Mouse (Mus musculus): ENCODE results near the gene Rgs3. TPM values are rescaled to one million over a fixed set of nuclear protein-coding genes. Genes with fewer than 3 reads are reported as not detected.

Gene Rgs3
- polyA plus RNA-seq (2016; fragmentation: Nextera tagmentation; extraction: Ambion mirVana): 29.8 and 36.3 TPM in 2 replicates

DNA sequence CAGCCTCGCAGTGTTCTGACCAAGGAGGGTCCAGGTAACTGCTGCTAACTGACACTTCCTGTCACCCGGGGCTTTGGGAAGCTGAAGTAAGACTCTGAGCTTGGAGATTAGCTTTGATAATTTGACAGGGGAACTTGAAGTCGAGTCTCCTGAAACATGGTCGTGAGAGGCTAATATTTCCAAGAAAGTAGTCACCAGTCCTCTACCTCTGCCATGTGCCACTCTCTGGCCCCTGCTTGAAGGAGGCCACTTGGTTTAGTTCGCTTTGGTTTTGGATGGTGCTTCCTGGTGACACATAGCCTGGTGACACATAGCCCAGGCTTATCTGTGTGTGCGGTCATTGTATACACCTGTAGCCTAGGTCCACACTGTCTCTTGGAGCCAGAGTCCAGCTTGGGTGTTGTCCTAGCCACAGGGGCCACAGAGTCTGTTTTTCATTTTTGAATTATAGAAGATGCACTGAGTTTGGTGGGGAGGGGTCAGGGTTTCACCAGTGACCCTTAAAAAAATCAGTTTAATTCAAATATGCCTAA, at the start of gene Rgs3:
Gene Rgs3, plus strand, starts transcription at position 51 of the 533 bp plus-strand sequence.
- Histone ChIP-seq H3K27ac (no peak within 1 kb of the TSS), H3K4me1 (peaks cover 8% of the 10 kb centered on the region), H3K4me3 (no peak within 1 kb of the TSS), H3K27me3 (ENCODE audit: poor library complexity, severe bottlenecking) (no peaks in the 10 kb centered on the region; the same call in 1 of the 2 replicates), H3K9me3 (no peaks in the 10 kb centered on the region), H3K36me3 (replicated peaks) (no peaks in the 10 kb centered on the region)
- DNase-seq (ENCODE audit: extremely low spot score, low spot score): no peak
- WGBS: 66% methylated on average over 6 of the region's 6 CpGs

GRCm38 (mm10) chr4:62509946-62510345, 49.7 kb upstream of the Rgs3 start:
- H3K27me3 ChIP-seq (ENCODE audit: poor library complexity, severe bottlenecking): no peaks in the 10 kb centered on the region
- peaks cover 4% of the 10 kb centered on the region; the same call in 1 of the 2 replicates for H3K4me1 ChIP-seq
- H3K9me3 ChIP-seq: no peaks in the 10 kb centered on the region
- no peak overlapping the region for H3K27ac ChIP-seq
- no peak overlapping the region for H3K4me3 ChIP-seq
- H3K36me3 ChIP-seq (replicated peaks): peaks cover 72% of the 10 kb centered on the region
- 93% methylated on average over 11 of the region's 11 CpGs for WGBS
- DNase-seq (ENCODE audit: extremely low spot score, low spot score): no peak

DNA sequence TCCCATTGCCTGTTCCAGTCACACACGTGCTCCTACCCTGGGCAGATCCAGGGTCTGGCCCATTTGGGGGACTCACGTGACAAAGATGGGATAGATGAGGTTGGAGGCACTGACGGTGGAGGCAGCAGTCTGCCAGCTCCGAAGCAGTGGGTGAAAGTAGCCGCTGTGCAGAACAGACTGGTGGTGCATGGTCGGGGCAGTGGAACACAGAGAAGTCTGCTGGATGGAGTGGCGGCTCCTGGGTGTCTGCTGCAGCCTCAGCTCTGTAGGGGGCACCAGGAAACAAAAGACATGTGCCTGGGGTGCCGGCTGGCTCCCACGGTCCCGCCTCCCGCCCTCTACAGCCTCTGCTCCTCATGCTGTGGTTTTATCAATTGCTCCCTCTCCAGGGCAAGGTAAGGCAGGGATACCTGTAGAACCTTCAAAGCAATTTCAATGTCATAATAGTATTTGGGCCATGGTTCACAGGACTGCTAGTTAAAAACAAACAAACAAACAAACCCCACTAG, 45.6 kb upstream of the Rgs3 start:
- no peak for DNase-seq (ENCODE audit: extremely low spot score, low spot score)
- 58% methylated on average over 11 of the region's 11 CpGs for WGBS
- Histone ChIP-seq H3K4me3 (no peak overlapping the region), H3K9me3 (no peaks in the 10 kb centered on the region), H3K27me3 (ENCODE audit: poor library complexity, severe bottlenecking) (no peaks in the 10 kb centered on the region), H3K36me3 (replicated peaks) (peaks cover 52% of the 10 kb centered on the region), H3K27ac (no peak overlapping the region), H3K4me1 (peaks cover 39% of the 10 kb centered on the region)

DNA sequence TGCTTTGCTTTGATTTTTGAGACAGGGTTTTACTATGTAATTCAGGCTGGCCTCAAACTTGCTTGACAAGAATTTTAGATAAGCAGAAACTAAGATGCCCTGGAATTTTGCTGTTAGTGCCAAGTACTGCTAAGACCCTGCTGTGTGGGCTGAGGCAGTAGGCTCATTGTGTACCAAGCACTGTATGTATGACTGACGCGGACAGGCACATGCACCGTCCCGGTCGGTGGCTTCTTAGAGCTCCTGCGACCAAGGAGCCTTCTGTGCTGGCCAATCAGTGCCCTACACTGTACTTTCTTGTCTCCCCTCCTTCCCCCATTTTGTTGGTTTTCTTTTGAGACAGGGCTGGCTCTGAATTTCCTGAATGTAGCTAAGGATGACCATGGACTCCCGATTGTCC, 44.7 kb upstream of the Rgs3 start:
- 93% methylated on average over 7 of the region's 7 CpGs for WGBS
- H3K4me3 ChIP-seq: peak overlapping the region; percentile 34; the same call in 1 of the 2 replicates
- H3K27me3 ChIP-seq (ENCODE audit: poor library complexity, severe bottlenecking): no peaks in the 10 kb centered on the region
- H3K4me1 ChIP-seq: peaks cover 46% of the 10 kb centered on the region
- no peaks in the 10 kb centered on the region for H3K9me3 ChIP-seq
- peak overlapping the region; percentile 72; the same call in 1 of the 2 replicates for H3K27ac ChIP-seq
- DNase-seq (ENCODE audit: extremely low spot score, low spot score): no peak
- H3K36me3 ChIP-seq (replicated peaks): peaks cover 42% of the 10 kb centered on the region

- peaks cover 51% of the 10 kb centered on the region for H3K4me1 ChIP-seq
- peak overlapping the region; percentile 34; the same call in 1 of the 2 replicates for H3K4me3 ChIP-seq
- no peaks in the 10 kb centered on the region for H3K27me3 ChIP-seq (ENCODE audit: poor library complexity, severe bottlenecking)
- DNase-seq (ENCODE audit: extremely low spot score, low spot score): no peak
- no peaks in the 10 kb centered on the region for H3K9me3 ChIP-seq
- H3K27ac ChIP-seq: peak overlapping the region; percentile 72
- peaks cover 38% of the 10 kb centered on the region for H3K36me3 ChIP-seq (replicated peaks)
- WGBS: 86% methylated on average over 3 of the region's 3 CpGs
These were observed 44.2 kb upstream of the Rgs3 start for GRCm38 (mm10) chr4:62515490-62515889.

GRCm38 (mm10) chr4:62516079-62516478, 43.6 kb upstream of the Rgs3 start:
- Histone ChIP-seq H3K9me3 (no peaks in the 10 kb centered on the region), H3K27me3 (ENCODE audit: poor library complexity, severe bottlenecking) (no peaks in the 10 kb centered on the region), H3K4me1 (peaks cover 56% of the 10 kb centered on the region), H3K27ac (peak overlapping the region; percentile 72), H3K4me3 (peak overlapping the region; percentile 34; the same call in 1 of the 2 replicates), H3K36me3 (replicated peaks) (peaks cover 32% of the 10 kb centered on the region)
- DNase-seq (ENCODE audit: extremely low spot score, low spot score): no peak
- WGBS: 44% methylated on average over 2 of the region's 2 CpGs

DNA sequence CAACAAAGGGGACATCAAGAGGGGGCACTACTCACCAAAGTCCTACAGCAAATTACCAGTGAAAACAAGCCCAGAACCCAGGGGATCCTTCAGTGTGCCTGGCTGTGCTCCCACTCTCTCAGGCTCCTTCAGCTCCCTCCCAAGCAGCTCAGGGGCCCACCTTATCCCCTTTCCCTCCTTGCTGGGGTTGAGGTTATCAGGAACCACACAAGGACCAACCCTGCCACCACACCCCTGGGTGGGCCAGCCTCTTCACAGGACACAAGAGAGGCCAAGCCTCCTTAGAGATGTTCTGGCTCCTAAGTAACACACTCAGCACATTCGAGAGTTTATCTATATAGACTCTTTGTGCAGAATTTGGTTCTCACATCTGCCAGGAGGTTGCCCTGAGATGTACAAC, 43.1 kb upstream of the Rgs3 start:
- Histone ChIP-seq H3K27me3 (ENCODE audit: poor library complexity, severe bottlenecking) (no peaks in the 10 kb centered on the region), H3K36me3 (replicated peaks) (peaks cover 28% of the 10 kb centered on the region), H3K9me3 (no peaks in the 10 kb centered on the region), H3K4me3 (peak overlapping the region; percentile 34; the same call in 1 of the 2 replicates), H3K4me1 (peaks cover 56% of the 10 kb centered on the region), H3K27ac (peak overlapping the region; percentile 72; the same call in 1 of the 2 replicates)
- no peak for DNase-seq (ENCODE audit: extremely low spot score, low spot score)
- WGBS: 75% methylated on average over 1 of the region's 1 CpGs

GRCm38 (mm10) chr4:62517046-62517445, 42.6 kb upstream of the Rgs3 start:
- DNase-seq (ENCODE audit: extremely low spot score, low spot score): no peak
- Histone ChIP-seq H3K9me3 (no peaks in the 10 kb centered on the region), H3K4me1 (peaks cover 56% of the 10 kb centered on the region), H3K27ac (peak overlapping the region; percentile 72; the same call in 1 of the 2 replicates), H3K27me3 (ENCODE audit: poor library complexity, severe bottlenecking) (no peaks in the 10 kb centered on the region), H3K36me3 (replicated peaks) (peaks cover 27% of the 10 kb centered on the region), H3K4me3 (no peak overlapping the region)
- WGBS: 93% methylated on average over 8 of the region's 8 CpGs

DNA sequence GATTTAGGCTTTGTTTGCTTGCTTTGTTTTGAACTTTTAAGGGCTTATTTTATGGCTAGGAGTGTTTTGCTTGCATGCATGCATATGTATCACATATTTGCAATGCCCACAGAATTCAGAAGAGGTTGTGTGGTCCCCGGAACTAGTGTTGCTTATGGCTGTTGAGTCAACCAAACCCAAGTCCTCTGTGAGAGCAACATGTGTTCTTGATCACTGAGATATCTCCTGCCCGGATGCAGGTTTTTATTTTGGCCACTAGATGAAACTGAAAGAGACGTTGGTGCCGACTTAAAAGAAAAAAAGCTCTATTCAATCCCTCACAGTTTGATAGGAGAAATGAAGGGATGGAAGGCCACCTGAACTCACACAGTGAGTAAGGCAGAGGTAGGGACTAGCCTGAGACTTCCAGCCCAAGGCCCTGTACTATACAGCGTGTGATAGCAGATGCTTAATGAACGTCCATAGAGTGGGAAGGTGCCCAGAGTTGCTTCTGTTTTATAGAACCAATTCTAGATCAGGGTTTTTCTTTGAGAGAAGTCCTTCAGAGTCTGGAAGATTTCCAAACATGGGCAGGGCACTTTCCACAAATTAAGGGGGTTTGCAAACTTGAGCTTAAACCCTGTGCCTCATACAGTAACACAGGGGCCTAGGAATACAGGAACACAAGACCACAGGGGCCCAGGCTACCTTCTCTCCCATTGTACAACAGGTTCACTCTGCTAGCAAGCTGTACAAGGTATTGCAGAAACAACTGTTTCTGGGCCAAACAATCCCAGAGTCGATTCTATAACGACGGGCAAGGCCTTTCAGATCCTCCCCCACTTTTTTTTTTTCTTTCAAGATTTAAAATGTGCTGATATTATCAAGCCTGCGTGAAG, 41.9 kb upstream of the Rgs3 start:
- DNase-seq (ENCODE audit: extremely low spot score, low spot score): no peak
- Histone ChIP-seq H3K4me1 (peaks cover 56% of the 10 kb centered on the region), H3K9me3 (no peaks in the 10 kb centered on the region), H3K36me3 (replicated peaks) (peaks cover 27% of the 10 kb centered on the region), H3K4me3 (peak overlapping the region; percentile 62), H3K27ac (0 out of 2 replicates have a peak overlapping the region, but pooled peaks have one; percentile 90), H3K27me3 (ENCODE audit: poor library complexity, severe bottlenecking) (no peaks in the 10 kb centered on the region)
- WGBS: 82% methylated on average over 10 of the region's 10 CpGs

DNA sequence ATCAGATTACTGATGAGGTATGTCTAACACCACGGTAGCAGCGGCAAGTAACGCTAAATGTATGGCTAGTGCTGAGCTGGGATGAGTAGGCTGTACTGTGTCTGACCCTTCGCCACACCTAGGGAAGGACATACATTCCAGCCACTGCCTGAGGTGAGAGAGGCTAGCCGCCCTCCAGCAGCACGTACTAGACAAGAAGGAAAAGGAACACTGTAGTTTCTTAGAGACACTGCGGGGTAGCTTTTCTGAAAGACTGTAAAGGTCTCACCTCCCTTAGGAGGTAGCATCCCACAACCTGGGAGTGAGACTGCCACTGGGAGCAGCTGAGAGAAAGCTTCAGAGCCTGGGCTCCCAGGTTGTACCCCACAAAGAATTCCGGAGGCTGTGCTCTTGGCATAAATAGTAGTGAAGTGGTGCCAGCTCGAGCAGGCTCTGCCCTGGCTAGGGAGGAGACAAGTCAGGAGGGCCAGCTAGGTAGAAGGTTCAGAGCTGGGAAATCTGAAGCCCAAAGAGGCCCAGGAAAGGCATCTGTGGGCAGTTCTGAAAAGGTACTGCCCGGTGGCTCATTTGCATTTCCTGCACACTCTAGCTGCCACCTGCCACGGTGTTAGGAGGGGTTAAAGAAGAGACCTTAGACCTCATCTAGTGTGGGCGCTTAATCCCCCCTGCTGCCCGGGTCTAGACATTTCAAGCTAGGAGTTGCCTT, 41.1 kb upstream of the Rgs3 start:
- no peak for DNase-seq (ENCODE audit: extremely low spot score, low spot score)
- H3K4me3 ChIP-seq: peak overlapping the region; percentile 62
- no peaks in the 10 kb centered on the region for H3K9me3 ChIP-seq
- no peaks in the 10 kb centered on the region for H3K27me3 ChIP-seq (ENCODE audit: poor library complexity, severe bottlenecking)
- peaks cover 59% of the 10 kb centered on the region for H3K4me1 ChIP-seq
- WGBS: 57% methylated on average over 13 of the region's 13 CpGs
- H3K27ac ChIP-seq: peak overlapping the region; percentile 90
- peaks cover 27% of the 10 kb centered on the region for H3K36me3 ChIP-seq (replicated peaks)

GRCm38 (mm10) chr4:62519122-62519848, 40.4 kb upstream of the Rgs3 start:
- Histone ChIP-seq H3K4me3 (peak overlapping the region; percentile 62), H3K9me3 (no peaks in the 10 kb centered on the region), H3K27me3 (ENCODE audit: poor library complexity, severe bottlenecking) (no peaks in the 10 kb centered on the region), H3K36me3 (replicated peaks) (peaks cover 24% of the 10 kb centered on the region), H3K4me1 (peaks cover 62% of the 10 kb centered on the region), H3K27ac (peak overlapping the region; percentile 90)
- WGBS: 2% methylated on average over 26 of the region's 26 CpGs
- DNase-seq (ENCODE audit: extremely low spot score, low spot score): peak; percentile 28

DNA sequence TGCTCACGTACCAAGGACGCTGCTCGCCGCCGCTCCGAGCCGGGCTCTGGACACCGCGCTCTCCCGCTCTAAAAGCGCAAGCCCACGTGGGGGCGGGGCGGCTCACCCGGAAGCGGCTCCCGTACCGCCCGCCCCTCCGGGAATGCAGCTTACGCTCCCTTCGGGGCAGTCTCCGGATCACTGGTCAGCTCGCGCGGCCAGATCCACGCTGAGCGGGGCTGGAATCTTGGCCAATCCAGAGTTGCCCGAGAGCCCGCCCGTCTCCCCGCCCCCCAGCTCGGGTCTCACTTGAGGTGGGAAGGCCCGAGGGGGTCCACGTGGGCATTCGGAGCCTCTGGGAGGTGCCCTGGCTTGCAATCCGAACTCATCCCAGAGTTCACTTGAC, 39.8 kb upstream of the Rgs3 start, which contains the start of gene Alad:
Gene Alad, minus strand, starts transcription at position 70 of the 385 bp plus-strand sequence.
- Histone ChIP-seq H3K4me1 (peaks cover 65% of the 10 kb centered on the region), H3K4me3 (peak within 1 kb of the TSS; percentile 62)
- under 1% methylated on average over 37 of the region's 37 CpGs for WGBS

More for the DNA sequence above, 39.8 kb upstream of the Rgs3 start, which contains the start of gene Alad:
- Histone ChIP-seq H3K27me3 (ENCODE audit: poor library complexity, severe bottlenecking) (no peaks in the 10 kb centered on the region), H3K36me3 (replicated peaks) (peaks cover 24% of the 10 kb centered on the region), H3K9me3 (no peaks in the 10 kb centered on the region), H3K27ac (peak within 1 kb of the TSS; percentile 90)
- DNase-seq (ENCODE audit: extremely low spot score, low spot score): peak; percentile 86

All from forebrain, embryonic 10.5 days (tissue).